Mouse (Mus musculus): ENCODE measurements at regions not wholly inside any gene's neighbourhood (a gene's known extent, or its start where the extent isn't known, plus 50 kb on each side); places are given as distances from the start of the nearest gene placed in this dataset.

DNA sequence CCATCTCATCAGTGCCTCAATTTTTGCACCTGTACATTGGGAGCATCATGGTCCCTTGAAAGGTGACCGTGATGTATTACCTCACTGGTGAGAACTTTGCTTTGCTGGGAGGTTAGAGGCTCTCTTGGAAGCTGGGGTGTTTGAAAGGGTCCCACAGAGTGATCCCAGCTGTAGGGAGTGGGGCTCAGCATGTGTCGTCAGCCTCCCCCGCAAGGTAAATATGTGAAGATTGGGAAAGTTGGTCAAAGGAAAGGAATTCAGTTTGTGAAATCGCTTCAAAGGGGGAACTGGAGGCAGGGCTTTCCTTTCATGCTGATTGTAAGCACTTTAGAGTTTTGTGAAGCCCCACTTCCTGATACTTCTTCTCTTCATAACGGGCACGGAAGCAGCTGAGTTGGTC is 299.5 kb downstream of the 4933412E24Rik start:
- no peaks in the 10 kb centered on the region for H3K27me3 ChIP-seq (ENCODE audit: control insufficient read depth, insufficient read depth, low read length)
- DNase-seq (ENCODE audit: extremely low read depth, low read depth, low spot score): peak; percentile 40
- H3K79me2 ChIP-seq (ENCODE audit: control insufficient read depth, insufficient read depth, low read length): no peaks in the 10 kb centered on the region
- H3K4me1 ChIP-seq (ENCODE audit: control insufficient read depth, insufficient read depth, low read length): peaks cover 3% of the 10 kb centered on the region
- no peaks in the 10 kb centered on the region for H3K36me3 ChIP-seq (ENCODE audit: control insufficient read depth, insufficient read depth, low read length)
- H3K27ac ChIP-seq (replicated peaks; ENCODE audit: insufficient read depth, low read depth, low read length): no peak overlapping the region
- H3K9ac ChIP-seq (ENCODE audit: low read depth, low read length): no peak overlapping the region
- no peak for TF ChIP-seq CTCF (IDR thresholded peaks at IDR 0.05; ENCODE audit: low read depth, low read length)
- TF ChIP-seq POLR2A (IDR thresholded peaks at IDR 0.05; ENCODE audit: extremely low read depth, insufficient read depth, low read length): no peak
- H3K4me3 ChIP-seq (ENCODE audit: insufficient read depth, low read depth, low read length): no peak overlapping the region
- 22% methylated on average over 6 of the region's 6 CpGs for WGBS

DNA sequence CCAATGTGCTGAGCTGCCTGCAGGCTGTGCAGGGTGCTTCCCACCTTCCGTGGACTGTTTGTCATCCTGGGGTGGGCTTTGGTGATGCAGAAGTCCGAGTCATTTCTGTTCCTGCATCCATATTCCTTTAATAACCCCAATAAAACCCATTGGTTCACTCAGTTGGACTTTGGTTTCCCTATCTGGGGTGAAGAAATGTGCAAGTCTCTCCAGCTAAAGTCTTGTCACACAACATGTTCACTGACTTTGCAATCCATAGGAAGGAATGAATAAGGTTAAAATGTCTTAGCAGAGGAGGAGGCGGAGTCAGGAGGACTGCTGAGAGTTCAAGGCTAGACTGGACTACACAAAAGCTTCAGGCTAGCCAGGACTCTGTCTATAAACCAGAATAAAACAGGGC is 300.5 kb downstream of the 4933412E24Rik start:
- no peak overlapping the region for H3K27ac ChIP-seq (replicated peaks; ENCODE audit: insufficient read depth, low read depth, low read length)
- no peaks in the 10 kb centered on the region for H3K27me3 ChIP-seq (ENCODE audit: control insufficient read depth, insufficient read depth, low read length)
- no peak for DNase-seq (ENCODE audit: extremely low read depth, low read depth, low spot score)
- H3K36me3 ChIP-seq (ENCODE audit: control insufficient read depth, insufficient read depth, low read length): no peaks in the 10 kb centered on the region
- no peak overlapping the region for H3K9ac ChIP-seq (ENCODE audit: low read depth, low read length)
- WGBS: 89% methylated on average over 3 of the region's 3 CpGs
- no peak for TF ChIP-seq CTCF (IDR thresholded peaks at IDR 0.05; ENCODE audit: low read depth, low read length)
- TF ChIP-seq POLR2A (IDR thresholded peaks at IDR 0.05; ENCODE audit: extremely low read depth, insufficient read depth, low read length): no peak
- H3K4me1 ChIP-seq (ENCODE audit: control insufficient read depth, insufficient read depth, low read length): peaks cover 3% of the 10 kb centered on the region
- H3K4me3 ChIP-seq (ENCODE audit: insufficient read depth, low read depth, low read length): no peak overlapping the region
- H3K79me2 ChIP-seq (ENCODE audit: control insufficient read depth, insufficient read depth, low read length): no peaks in the 10 kb centered on the region

DNA sequence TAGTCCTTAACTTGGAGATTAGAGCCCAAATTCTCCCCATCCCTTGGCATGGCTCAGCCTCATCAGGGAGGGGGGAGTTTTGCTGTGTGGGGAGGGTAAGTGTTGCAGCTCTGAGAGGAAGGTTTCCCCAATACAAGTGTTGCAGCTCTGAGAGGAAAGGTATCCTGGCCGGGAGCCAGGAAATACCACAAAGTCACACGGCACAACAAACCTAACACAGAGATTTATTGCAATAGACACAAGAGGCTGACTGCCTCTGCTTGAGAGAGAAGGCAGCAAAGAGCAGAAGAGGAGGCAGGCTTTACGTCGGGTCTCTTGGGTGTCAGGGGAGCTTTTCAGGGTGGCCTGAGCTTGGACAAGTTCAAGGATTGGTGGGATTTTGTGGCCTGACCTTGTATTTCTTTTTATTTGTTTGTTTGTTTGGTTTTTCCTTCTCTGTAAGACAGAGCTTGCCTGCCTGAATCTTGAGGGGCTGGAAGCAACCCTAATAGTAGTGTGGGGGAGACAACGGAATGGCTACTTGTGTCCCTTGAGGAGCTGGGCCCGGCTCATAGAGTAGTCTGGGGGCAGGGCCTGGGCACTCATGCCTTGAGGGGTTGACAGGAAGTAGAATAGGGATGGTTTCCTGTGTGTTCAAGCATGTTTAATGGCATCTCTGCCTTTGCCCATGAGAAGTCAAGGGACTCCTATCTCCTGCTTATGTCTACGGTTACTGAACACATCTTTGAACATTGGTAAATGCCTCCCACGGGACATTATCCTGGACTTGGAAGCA is 302.3 kb downstream of the 4933412E24Rik start:
- WGBS: 76% methylated on average over 8 of the region's 8 CpGs
- no peak for DNase-seq (ENCODE audit: extremely low read depth, low read depth, low spot score)
- TF ChIP-seq CTCF (IDR thresholded peaks at IDR 0.05; ENCODE audit: low read depth, low read length) (no peak), POLR2A (IDR thresholded peaks at IDR 0.05; ENCODE audit: extremely low read depth, insufficient read depth, low read length) (no peak)

DNA sequence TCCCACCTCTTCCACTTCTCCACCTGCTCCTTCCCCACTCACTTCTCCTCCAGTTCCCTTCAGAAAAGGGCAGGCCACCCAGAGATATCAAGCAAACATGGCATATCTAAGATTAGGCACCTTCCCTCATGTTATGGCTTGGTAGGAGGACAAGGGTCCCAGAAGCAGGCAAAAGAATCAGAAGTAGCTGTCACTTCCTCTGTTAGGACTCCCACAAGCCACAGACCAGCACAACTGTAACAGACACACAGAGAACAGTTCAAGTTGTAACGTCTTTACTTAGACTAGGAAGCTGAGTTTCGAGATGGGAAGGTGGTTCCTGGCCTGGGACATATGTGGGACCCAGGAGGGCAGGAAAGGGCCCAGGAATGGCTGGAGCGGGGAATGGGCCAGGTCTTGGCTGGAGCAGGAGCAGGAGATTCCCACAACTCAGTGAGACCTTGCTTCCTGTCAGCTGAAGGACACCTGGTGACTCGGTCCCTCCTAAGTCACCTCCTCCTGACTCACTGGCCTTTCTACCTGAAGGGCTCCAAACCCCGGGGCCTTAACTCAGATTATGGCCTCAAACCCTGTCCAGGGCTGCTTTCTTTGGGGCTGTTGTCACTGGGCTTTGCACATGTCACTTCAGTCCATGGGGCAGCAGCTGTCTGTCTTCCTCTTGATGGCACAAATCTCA is 304.2 kb downstream of the 4933412E24Rik start:
- H3K4me3 ChIP-seq (ENCODE audit: insufficient read depth, low read depth, low read length): no peak overlapping the region
- TF ChIP-seq CTCF (IDR thresholded peaks at IDR 0.05; ENCODE audit: low read depth, low read length): no peak
- no peak for TF ChIP-seq POLR2A (IDR thresholded peaks at IDR 0.05; ENCODE audit: extremely low read depth, insufficient read depth, low read length)
- H3K27me3 ChIP-seq (ENCODE audit: control insufficient read depth, insufficient read depth, low read length): no peaks in the 10 kb centered on the region
- WGBS: 91% methylated on average over 5 of the region's 5 CpGs
- peaks cover 7% of the 10 kb centered on the region for H3K4me1 ChIP-seq (ENCODE audit: control insufficient read depth, insufficient read depth, low read length)
- H3K9ac ChIP-seq (ENCODE audit: low read depth, low read length): no peak overlapping the region
- DNase-seq (ENCODE audit: extremely low read depth, low read depth, low spot score): no peak
- H3K79me2 ChIP-seq (ENCODE audit: control insufficient read depth, insufficient read depth, low read length): no peaks in the 10 kb centered on the region
- no peaks in the 10 kb centered on the region for H3K36me3 ChIP-seq (ENCODE audit: control insufficient read depth, insufficient read depth, low read length)
- no peak overlapping the region for H3K27ac ChIP-seq (replicated peaks; ENCODE audit: insufficient read depth, low read depth, low read length)

More for the DNA sequence above, 302.3 kb downstream of the 4933412E24Rik start:
- Histone ChIP-seq H3K4me3 (ENCODE audit: insufficient read depth, low read depth, low read length) (no peak overlapping the region), H3K9ac (ENCODE audit: low read depth, low read length) (no peak overlapping the region), H3K36me3 (ENCODE audit: control insufficient read depth, insufficient read depth, low read length) (no peaks in the 10 kb centered on the region), H3K79me2 (ENCODE audit: control insufficient read depth, insufficient read depth, low read length) (no peaks in the 10 kb centered on the region), H3K4me1 (ENCODE audit: control insufficient read depth, insufficient read depth, low read length) (peaks cover 3% of the 10 kb centered on the region), H3K27ac (replicated peaks; ENCODE audit: insufficient read depth, low read depth, low read length) (no peak overlapping the region), H3K27me3 (ENCODE audit: control insufficient read depth, insufficient read depth, low read length) (no peaks in the 10 kb centered on the region)

DNA sequence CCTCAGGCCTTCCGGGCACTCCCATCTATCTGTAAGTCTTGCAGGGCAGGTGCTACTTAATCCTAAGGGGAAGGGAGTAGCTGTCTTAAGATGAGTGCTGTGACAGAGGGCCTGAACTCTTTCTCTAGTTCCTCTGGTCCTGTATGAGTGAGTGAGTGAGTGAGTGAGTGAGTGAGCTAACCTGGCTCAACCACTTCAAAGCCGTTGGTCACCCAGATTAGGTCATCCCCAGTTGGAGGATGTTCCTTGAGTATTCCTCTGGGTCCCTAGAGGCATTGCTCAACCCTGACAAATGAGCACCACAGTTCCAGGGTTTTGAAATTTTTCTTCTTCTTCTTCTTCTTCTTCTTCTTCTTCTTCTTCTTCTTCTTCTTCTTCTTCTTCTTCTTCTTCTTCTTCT is 306.5 kb downstream of the 4933412E24Rik start:
- Histone ChIP-seq H3K4me1 (ENCODE audit: control insufficient read depth, insufficient read depth, low read length) (peaks cover 4% of the 10 kb centered on the region), H3K36me3 (ENCODE audit: control insufficient read depth, insufficient read depth, low read length) (no peaks in the 10 kb centered on the region), H3K9ac (ENCODE audit: low read depth, low read length) (no peak overlapping the region), H3K4me3 (ENCODE audit: insufficient read depth, low read depth, low read length) (no peak overlapping the region), H3K27ac (replicated peaks; ENCODE audit: insufficient read depth, low read depth, low read length) (no peak overlapping the region), H3K27me3 (ENCODE audit: control insufficient read depth, insufficient read depth, low read length) (no peaks in the 10 kb centered on the region), H3K79me2 (ENCODE audit: control insufficient read depth, insufficient read depth, low read length) (no peaks in the 10 kb centered on the region)
- no peak for DNase-seq (ENCODE audit: extremely low read depth, low read depth, low spot score)
- 95% methylated on average over 2 of the region's 2 CpGs for WGBS
- TF ChIP-seq CTCF (IDR thresholded peaks at IDR 0.05; ENCODE audit: low read depth, low read length): no peak
- no peak for TF ChIP-seq POLR2A (IDR thresholded peaks at IDR 0.05; ENCODE audit: extremely low read depth, insufficient read depth, low read length)

DNA sequence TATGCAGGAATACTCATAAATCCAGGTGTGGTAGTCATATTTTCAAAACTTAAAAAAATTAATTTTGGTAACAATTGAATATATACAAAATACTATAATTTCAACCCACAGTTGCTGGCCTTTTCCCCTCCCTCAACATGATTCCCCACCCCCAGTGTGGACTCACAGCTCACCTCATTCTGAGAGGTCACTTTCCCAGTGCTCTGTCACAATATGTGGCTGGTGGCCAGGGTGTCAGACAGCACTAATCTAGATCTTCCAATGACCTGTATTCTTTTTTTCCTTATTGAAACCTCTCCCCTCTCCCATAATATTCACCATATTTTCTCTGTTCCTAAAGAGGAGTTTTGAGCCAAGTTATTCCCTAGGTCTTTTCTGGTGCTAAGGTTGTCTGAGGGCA is 308.0 kb downstream of the 4933412E24Rik start:
- H3K9ac ChIP-seq (ENCODE audit: low read depth, low read length): no peak overlapping the region
- TF ChIP-seq CTCF (IDR thresholded peaks at IDR 0.05; ENCODE audit: low read depth, low read length) (no peak), POLR2A (IDR thresholded peaks at IDR 0.05; ENCODE audit: extremely low read depth, insufficient read depth, low read length) (no peak)
- no peak overlapping the region for H3K4me3 ChIP-seq (ENCODE audit: insufficient read depth, low read depth, low read length)
- H3K79me2 ChIP-seq (ENCODE audit: control insufficient read depth, insufficient read depth, low read length): no peaks in the 10 kb centered on the region
- DNase-seq (ENCODE audit: extremely low read depth, low read depth, low spot score): peak; percentile 83
- H3K36me3 ChIP-seq (ENCODE audit: control insufficient read depth, insufficient read depth, low read length): no peaks in the 10 kb centered on the region
- H3K4me1 ChIP-seq (ENCODE audit: control insufficient read depth, insufficient read depth, low read length): peaks cover 4% of the 10 kb centered on the region
- no peak overlapping the region for H3K27ac ChIP-seq (replicated peaks; ENCODE audit: insufficient read depth, low read depth, low read length)
- no peaks in the 10 kb centered on the region for H3K27me3 ChIP-seq (ENCODE audit: control insufficient read depth, insufficient read depth, low read length)

All from liver, adult 2 months (tissue).